Mouse (Mus musculus) layer of hippocampus, adult 2 months (tissue): ENCODE results near the gene Ergic1. TPM values are rescaled to one million over a fixed set of nuclear protein-coding genes. Genes with fewer than 3 reads are reported as not detected.

Source experiments
- DNase-seq, 2 experiments: peaks; one replicate each; pipeline ENCODE4 v3.0.0; 2022; ENCODE audit warnings: low spot score in 2 of 2
- H3K27ac ChIP-seq: fragments of 200-600 bp; 2 replicates; pipeline ENCODE4 v1.8.1; 2022
- H3K4me3 ChIP-seq: fragments of 200-600 bp; 2 replicates; pipeline ENCODE4 v1.8.1; 2022; ENCODE audit warnings: mild to moderate bottlenecking
- CTCF ChIP-seq: fragments of 200-600 bp; conservative IDR thresholded peaks from 2 replicates; pipeline ENCODE4 v1.8.1; 2022; ENCODE audit warnings: antibody characterized with exemption, mild to moderate bottlenecking, moderate library complexity
- total RNA-seq, 2 experiments: library from RNA; stranded (reverse); gene quantifications; 2 replicates each; pipeline ENCODE4 v1.2.3; 2021

Gene Ergic1
- total RNA-seq, 2 experiments from 2014 or later = 121 to 124 TPM

- peak; percentile 63 for TF ChIP-seq CTCF
- DNase-seq = no peak
- Histone ChIP-seq H3K27ac (no peak overlapping the region), H3K4me3 (no peak overlapping the region)
Observed at GRCm38 (mm10) chr17:26681276-26681675, 120.0 kb downstream of the Ergic1 start.

DNA sequence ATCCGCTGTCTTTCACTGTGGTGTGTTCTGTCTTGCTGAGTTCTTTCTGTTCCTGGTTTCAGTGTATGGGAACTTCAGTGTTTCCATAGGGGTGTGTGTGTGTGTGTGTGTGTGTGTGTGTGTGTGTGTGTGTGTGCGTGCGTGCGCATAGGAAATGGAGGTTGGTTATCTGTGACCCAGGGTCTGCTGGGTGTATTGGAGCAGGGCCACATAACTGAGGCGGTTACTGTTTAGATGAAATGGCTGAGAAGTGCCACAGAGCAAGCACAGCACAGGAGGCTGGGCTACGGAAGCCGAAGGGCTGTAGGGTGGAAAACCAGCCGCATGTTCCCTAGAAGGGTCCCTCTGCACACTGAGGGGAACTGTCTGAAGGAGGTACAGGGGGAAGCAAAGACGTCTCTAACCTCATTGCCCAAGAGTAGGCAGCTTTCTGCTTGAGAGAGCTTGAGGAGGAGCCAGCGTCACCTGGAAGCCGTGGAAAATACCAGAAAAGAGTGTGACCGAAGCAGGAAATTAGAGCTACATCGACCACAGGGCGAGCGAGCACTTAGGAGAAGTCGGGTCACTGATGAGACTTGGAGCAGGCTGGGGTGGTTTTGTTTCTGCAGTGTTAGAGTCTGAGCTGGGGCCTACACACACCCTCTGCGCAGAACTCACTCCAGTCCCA lies 125.2 kb downstream of the Ergic1 start:
- Histone ChIP-seq H3K27ac (peak overlapping the region; percentile 91; the same call in 1 of the 2 replicates), H3K4me3 (no peak overlapping the region)
- no peak for DNase-seq
- TF ChIP-seq CTCF = no peak

DNA sequence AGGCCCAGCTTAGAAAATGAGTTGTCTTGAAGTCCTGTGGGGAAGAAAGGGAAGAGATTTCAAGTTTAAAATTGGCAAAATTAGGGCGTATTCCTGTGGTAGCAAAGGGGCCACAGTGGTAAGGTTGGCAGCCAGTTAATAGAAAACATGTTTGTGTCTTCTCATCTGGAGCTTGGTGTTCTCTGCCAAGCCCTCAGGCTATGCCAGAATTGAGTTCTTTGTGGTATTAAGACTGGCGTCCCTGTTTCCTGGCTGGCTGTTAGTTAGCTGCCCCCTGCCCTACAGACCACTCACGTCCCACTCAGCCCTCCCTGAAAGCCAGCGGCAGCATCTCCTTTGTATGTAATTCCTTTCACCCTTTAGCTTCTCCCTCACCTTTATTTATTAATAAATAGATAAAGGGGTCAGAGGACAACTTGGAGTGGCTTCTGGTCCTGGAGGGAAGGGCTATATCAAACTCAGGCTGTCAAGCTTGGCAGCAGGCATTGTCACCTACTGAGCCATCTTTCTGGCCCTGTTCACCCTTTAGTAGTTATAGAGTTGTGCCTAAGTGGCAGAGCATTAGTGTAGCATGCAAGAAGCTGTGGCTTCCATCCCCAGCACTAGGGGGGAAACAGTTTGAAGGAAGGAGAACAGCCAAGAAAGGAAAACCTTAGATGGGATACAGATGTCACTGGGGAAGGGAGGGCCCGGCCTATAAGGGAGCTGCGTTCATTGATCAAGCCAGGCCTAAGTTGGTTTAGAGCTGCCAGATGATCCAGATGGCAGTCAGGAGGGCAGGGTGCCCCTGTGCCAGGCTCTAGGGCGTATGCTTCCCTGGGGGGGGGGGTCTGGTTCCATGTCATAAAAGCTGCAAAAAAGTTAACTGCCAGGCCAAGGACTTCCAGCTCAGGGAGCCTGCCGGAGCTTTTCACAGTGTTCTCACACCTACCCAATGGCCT lies 127.8 kb downstream of the Ergic1 start:
- peak overlapping the region; percentile 91 for H3K27ac ChIP-seq
- H3K4me3 ChIP-seq = no peak overlapping the region
- peak; percentile 36 for TF ChIP-seq CTCF
- peak; percentile 45 to 67 for DNase-seq

DNA sequence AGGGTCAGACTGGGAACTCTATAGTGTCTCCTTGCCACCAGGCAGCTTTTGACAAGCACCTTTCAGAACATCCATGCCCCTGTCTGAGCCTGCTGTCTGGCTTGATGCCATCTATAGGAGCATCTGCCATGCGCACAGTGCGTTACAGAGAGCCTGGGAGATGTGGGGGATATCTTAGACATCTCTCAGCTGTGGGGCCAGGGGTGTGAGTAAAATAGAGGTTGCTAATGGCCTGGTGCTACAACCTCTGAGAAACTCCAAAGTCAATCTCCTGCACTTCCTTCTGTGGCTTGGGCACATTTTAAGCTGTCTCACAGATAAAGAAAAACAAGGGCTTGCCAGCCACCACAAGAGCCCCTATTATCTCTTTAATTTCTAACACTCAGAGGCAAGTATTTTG lies 128.5 kb downstream of the Ergic1 start:
- H3K27ac ChIP-seq = peak overlapping the region; percentile 91
- no peak for TF ChIP-seq CTCF
- no peak for DNase-seq
- H3K4me3 ChIP-seq = no peak overlapping the region

DNA sequence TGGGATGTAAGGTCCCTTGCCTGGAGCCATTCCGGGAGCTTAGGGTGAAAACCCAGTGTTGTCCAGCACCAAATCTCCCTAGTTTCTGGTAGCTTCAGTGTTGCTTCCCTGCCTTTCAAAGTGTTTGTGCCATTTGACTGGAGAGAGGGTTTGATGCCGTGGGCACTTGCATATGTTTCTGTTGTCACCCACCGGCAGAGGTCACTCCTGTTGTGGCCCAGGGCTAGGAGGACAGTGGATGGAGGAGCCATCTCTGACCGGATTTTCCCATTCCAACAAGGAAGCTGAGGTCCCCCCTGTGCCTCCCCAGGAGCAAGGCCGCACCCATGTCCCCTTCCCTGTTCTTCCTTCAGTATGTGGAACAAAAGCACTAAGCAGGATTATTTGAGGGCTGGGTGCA lies 128.9 kb downstream of the Ergic1 start:
- no peak for DNase-seq
- Histone ChIP-seq H3K4me3 (no peak overlapping the region), H3K27ac (peak overlapping the region; percentile 91)
- peak; percentile 35 for TF ChIP-seq CTCF

- no peak for TF ChIP-seq CTCF
- H3K27ac ChIP-seq = peak overlapping the region; percentile 91
- no peak overlapping the region for H3K4me3 ChIP-seq
- DNase-seq = no peak
Observed at GRCm38 (mm10) chr17:26691110-26691509, 129.8 kb downstream of the Ergic1 start.

- Histone ChIP-seq H3K4me3 (no peak overlapping the region; the same call in 1 of the 2 replicates), H3K27ac (peak overlapping the region; percentile 91)
- TF ChIP-seq CTCF = no peak
- DNase-seq = no peak
Observed at GRCm38 (mm10) chr17:26693424-26693823, 132.1 kb downstream of the Ergic1 start.

GRCm38 (mm10) chr17:26694171-26694570 lies 132.9 kb downstream of the Ergic1 start:
- Histone ChIP-seq H3K27ac (peak overlapping the region; percentile 91), H3K4me3 (0 out of 2 replicates have a peak overlapping the region, but pooled peaks have one; percentile 3)
- no peak for TF ChIP-seq CTCF
- peak in 1 of 2 experiments; percentile 48 for DNase-seq

- Histone ChIP-seq H3K27ac (peak overlapping the region; percentile 91; the same call in 1 of the 2 replicates), H3K4me3 (no peak overlapping the region)
- DNase-seq = no peak
- TF ChIP-seq CTCF = no peak
Observed at GRCm38 (mm10) chr17:26695193-26695592, 133.9 kb downstream of the Ergic1 start.

DNA sequence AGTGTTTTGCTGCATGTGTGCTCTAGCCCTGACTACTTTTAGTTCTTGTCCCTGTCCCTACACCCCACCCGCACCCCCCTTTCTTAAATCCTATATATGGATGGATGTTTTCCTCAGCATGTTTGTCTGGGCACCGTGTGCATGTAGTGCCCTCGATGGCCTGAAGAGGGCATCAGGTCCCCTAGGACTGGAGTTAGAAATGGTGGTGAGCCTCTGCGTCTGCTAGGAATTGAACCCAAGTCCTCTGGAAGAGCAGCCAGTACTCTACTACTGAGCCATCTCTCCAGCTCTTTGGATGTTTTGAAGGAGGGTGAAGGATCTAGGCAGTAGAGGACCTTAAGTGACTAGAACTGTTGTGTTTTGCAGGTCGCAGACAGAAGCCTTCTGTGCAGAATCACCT lies 137.6 kb downstream of the Ergic1 start:
- no peak overlapping the region for H3K27ac ChIP-seq
- H3K4me3 ChIP-seq = no peak overlapping the region
- TF ChIP-seq CTCF = peak; percentile 68
- DNase-seq = no peak

GRCm38 (mm10) chr17:26699819-26700616 lies 138.7 kb downstream of the Ergic1 start:
- Histone ChIP-seq H3K4me3 (no peak overlapping the region), H3K27ac (peak overlapping the region; percentile 23; the same call in 1 of the 2 replicates)
- TF ChIP-seq CTCF = no peak
- no peak for DNase-seq

DNA sequence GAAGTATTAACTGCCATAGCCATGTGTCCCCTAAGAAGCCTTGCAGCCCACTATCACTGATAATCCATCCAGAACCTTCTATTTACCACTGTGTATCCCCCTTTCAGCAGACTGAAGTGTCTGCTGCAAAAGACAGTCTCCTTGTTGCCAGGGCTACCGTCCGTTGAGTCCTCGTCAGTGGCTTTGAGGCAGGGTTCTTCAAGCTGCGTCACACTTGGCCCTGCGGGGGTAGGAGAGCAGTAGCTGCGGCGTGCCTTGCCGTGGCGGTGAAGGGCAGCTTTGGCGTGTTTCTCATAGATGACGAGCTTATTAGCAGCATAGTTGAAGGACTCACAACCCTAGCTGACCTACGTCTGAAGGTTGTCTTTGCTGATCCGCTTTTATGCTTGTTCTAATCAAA lies 140.3 kb downstream of the Ergic1 start:
- no peak overlapping the region for H3K4me3 ChIP-seq

More for the DNA sequence above, 140.3 kb downstream of the Ergic1 start:
- peak in 1 of 2 experiments; percentile 29 for DNase-seq
- H3K27ac ChIP-seq = peak overlapping the region; percentile 61
- no peak for TF ChIP-seq CTCF
